Mouse (Mus musculus): ENCODE measurements around the gene N4bp2l2. TPM values are rescaled to one million over a fixed set of nuclear protein-coding genes. Genes with fewer than 3 reads are reported as not detected.

The N4bp2l2 gene
- polyA plus RNA-seq, 1 experiment from 2014 or later = 46.0 TPM

DNA sequence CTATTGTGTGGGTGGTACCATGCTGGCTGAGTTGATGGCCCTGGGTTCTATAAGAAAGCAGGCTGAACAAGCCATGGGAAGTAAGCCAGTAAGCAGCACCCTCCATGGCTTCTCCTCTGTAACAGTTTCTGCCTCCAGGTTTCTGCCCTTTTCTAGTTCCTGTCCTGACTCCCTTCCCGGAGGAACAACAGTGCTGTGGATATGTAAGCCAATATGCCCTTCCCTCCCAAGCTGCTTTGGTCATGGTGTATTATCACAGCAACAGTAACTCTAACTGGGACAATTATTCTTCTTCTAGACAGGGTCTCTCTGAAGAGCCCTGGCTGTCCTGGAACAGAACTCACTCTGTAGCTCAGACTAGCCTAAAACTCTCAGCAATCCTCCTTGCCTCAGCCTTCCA is 54.8 kb downstream of the N4bp2l2 start:
- Histone ChIP-seq H3K9ac (no peak overlapping the region), H3K4me1 (0 out of 2 replicates have a peak, but pooled peaks cover 6% of the 10 kb centered on the region), H3K36me3 (no peaks in the 10 kb centered on the region), H3K4me3 (no peak overlapping the region), H3K4me2 (no peak overlapping the region), H3K27ac (no peak overlapping the region), H3K9me3 (0 out of 2 replicates have a peak, but pooled peaks cover 2% of the 10 kb centered on the region), H3K27me3 (no peaks in the 10 kb centered on the region)
- WGBS = 48% methylated on average over 1 of the region's 1 CpGs
- no peak for ATAC-seq (ENCODE audit: insufficient number of reproducible peaks, insufficient read depth, low FRiP score, low TSS enrichment, low read depth)

DNA sequence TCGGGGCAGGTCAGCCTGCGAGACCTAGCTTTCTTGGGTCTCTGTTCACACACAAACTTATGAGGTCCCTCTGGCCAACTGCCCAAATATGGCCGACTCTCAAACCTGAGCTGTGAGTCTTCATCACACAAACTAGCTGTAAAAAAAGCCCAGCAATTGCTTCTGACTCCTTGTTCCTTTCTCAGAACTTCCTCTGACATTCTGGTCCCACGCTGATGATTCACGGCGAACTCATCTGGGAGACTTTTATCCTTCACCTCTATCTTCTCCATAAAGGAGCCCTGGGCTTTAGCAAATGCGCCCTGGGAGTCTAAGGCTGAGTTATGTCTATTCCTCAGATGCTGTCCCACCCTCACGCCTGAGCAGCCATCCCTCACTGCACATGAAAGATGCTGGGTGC is 58.4 kb downstream of the N4bp2l2 start:
- Histone ChIP-seq H3K27ac (no peak overlapping the region), H3K36me3 (no peaks in the 10 kb centered on the region), H3K4me3 (no peak overlapping the region), H3K4me1 (0 out of 2 replicates have a peak, but pooled peaks cover 6% of the 10 kb centered on the region), H3K9ac (no peak overlapping the region), H3K4me2 (no peak overlapping the region), H3K9me3 (0 out of 2 replicates have a peak, but pooled peaks cover 3% of the 10 kb centered on the region), H3K27me3 (no peaks in the 10 kb centered on the region)
- WGBS = 92% methylated on average over 8 of the region's 8 CpGs
- no peak for ATAC-seq (ENCODE audit: insufficient number of reproducible peaks, insufficient read depth, low FRiP score, low TSS enrichment, low read depth)

DNA sequence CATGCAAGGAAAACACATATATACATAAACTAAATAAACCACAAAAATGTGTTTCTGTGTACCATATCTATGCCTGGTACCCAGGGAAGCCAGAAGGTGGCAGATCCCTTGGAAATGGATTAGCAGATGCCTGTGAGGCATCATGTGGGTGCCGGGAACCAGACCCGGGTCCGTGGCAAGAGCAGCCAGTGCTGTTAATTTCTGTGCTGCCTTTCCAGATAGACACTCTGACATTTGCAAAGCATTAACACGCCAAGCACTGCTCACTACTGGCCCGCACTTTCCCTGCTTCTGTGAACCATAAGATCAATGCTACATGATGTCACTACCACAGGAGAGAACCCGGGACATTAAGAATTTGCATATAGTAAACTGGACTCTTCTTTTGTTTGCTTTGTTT is 59.9 kb downstream of the N4bp2l2 start:
- peaks cover 6% of the 10 kb centered on the region; the same call in 1 of the 2 replicates for H3K4me1 ChIP-seq
- H3K9ac ChIP-seq = no peak overlapping the region
- 0 out of 2 replicates have a peak, but pooled peaks cover 3% of the 10 kb centered on the region for H3K9me3 ChIP-seq
- no peak for ATAC-seq (ENCODE audit: insufficient number of reproducible peaks, insufficient read depth, low FRiP score, low TSS enrichment, low read depth)
- no peaks in the 10 kb centered on the region for H3K36me3 ChIP-seq
- no peak overlapping the region for H3K4me2 ChIP-seq
- H3K4me3 ChIP-seq = no peak overlapping the region
- no peaks in the 10 kb centered on the region for H3K27me3 ChIP-seq
- H3K27ac ChIP-seq = no peak overlapping the region
- WGBS = 94% methylated on average over 6 of the region's 6 CpGs

DNA sequence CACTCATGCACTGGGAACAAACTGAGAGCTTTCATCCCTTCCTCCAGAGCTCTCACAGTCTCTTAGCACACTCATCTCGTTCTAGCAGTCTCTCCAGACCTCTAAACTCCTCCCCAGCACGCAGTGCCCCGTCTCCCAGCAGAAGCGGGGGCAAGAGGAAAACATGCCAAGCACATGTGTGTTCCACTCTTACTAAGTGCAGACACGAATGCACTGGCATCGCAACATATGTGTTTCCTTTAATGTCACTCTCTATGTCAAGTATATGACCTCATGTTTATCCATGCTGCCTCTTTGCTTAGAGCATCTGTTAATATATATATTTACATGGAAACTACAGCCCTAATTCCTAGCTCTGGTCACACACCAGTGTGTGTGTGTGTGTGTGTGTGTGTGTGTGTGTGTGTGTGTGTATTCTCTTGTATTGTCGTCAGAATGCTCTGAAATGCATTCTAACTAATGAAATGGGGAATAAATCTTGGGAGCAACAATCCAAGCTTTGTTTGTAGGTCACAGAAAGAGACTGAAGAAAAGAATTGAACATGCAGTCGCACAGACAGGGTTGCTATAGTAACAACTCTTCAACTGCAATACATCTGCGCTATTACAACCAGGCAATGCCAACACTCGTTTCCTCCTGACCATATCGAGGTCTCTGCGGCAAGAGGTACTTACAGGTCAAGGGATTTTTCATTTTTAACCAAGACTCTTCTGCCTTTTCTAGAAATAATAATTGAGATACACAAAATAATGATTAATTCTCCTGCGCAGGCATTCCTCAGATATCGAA is 64.3 kb downstream of the N4bp2l2 start:
- Histone ChIP-seq H3K4me1 (peaks cover 24% of the 10 kb centered on the region), H3K27me3 (peaks cover 10% of the 10 kb centered on the region), H3K36me3 (no peaks in the 10 kb centered on the region), H3K9me3 (0 out of 2 replicates have a peak, but pooled peaks cover 3% of the 10 kb centered on the region), H3K4me2 (no peak overlapping the region), H3K9ac (no peak overlapping the region), H3K4me3 (no peak overlapping the region), H3K27ac (no peak overlapping the region)
- 84% methylated on average over 14 of the region's 14 CpGs for WGBS
- no peak for ATAC-seq (ENCODE audit: insufficient number of reproducible peaks, insufficient read depth, low FRiP score, low TSS enrichment, low read depth)

DNA sequence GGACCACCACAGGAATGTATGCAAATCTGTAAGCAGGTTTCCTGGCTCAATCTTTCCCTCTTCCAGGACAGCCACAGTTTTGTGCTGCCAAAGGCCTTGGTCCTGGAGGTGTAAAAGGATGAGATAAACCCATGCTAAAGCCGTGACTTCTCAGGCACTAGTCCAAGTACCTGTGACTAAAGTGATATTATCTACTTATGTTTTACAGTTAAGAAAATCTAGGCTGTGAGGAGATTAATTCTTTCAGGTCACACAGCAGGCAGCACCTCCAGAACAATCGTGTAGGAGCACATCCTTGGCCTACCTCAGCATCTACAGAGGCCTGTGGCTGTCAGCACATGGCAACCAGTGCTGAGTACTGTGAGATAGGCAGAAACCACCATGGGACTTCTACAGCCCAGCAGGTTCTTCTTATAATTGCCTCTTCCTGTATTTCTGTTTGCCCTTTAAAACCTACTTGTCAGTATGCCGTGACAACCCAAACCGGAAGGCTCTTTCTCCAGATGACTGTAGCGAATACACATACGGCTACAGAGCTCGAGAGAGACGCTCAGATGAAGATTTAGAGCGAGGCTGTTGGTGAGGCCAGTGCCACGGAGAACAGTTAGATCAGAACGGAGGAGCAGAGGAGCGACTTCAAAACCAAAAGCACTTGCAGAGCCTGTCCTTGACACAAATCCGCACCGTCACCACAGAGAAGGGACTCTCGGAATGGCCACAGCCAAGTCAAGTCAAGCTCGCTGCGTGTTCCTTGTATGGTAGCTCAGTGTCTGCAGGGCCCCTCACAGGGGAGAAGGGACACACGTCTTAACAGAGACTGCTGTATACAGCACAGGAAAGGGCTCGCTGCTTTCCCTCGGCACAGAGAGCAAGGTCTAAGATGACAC is 65.2 kb downstream of the N4bp2l2 start:
- 0 out of 2 replicates have a peak overlapping the region, but pooled peaks have one; percentile 11 for H3K9ac ChIP-seq
- H3K27me3 ChIP-seq = peaks cover 17% of the 10 kb centered on the region
- no peak overlapping the region for H3K4me2 ChIP-seq
- no peaks in the 10 kb centered on the region for H3K36me3 ChIP-seq
- 69% methylated on average over 20 of the region's 20 CpGs for WGBS
- ATAC-seq (ENCODE audit: insufficient number of reproducible peaks, insufficient read depth, low FRiP score, low TSS enrichment, low read depth) = no peak
- H3K9me3 ChIP-seq = no peaks in the 10 kb centered on the region
- no peak overlapping the region for H3K4me3 ChIP-seq
- peaks cover 24% of the 10 kb centered on the region for H3K4me1 ChIP-seq
- no peak overlapping the region for H3K27ac ChIP-seq

DNA sequence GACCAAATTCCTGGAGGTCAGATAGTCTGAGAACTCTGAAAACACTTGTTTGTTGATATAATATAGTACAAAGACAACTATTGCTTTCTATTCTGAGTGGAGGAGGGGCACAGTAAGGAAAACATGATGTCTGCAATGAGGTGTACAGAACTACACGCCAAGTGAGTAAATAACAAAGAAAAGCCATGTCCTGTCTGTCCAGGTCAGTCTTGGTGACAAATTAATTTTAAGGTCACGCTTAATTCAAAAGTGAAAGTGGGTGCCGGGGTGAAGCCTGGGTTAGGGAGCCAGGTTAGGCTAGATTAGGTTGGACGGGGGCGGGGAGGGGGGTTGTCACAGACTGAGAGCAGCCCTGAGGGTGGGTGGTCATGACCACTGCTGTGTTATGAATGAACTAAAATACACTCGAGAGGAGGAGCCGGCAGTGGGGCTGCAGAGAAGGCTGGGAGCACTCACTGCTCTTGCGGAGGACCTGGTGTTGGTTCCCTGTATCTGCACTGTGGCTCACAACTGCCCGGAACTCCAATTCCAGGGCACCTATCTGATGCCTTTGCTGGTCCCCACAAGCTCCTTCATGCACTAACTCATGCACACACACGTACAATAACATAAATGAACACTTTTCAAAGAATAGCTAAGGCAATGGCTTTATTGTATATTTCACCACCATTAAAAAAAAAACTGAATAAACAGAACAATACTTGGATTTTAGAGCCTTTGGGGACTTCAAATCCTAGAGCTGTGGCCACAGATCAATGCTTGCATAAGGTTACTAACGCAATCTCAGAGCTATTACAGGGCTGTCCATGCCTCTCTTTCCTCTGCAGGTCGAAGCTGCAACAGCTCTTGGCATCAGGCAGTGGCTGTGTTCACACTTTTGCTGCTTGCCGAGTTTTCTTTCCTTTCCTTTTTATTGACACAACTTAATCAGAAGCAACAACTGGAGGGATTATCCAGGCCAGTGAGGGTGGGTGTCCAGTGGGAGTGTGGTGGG is 66.4 kb downstream of the N4bp2l2 start:
- no peak overlapping the region for H3K27ac ChIP-seq
- WGBS = 56% methylated on average over 13 of the region's 13 CpGs
- H3K4me3 ChIP-seq = no peak overlapping the region
- no peak overlapping the region for H3K4me2 ChIP-seq
- peaks cover 28% of the 10 kb centered on the region for H3K4me1 ChIP-seq
- H3K27me3 ChIP-seq = peaks cover 29% of the 10 kb centered on the region
- no peaks in the 10 kb centered on the region for H3K36me3 ChIP-seq
- H3K9me3 ChIP-seq = no peaks in the 10 kb centered on the region
- no peak for ATAC-seq (ENCODE audit: insufficient number of reproducible peaks, insufficient read depth, low FRiP score, low TSS enrichment, low read depth)
- H3K9ac ChIP-seq = no peak overlapping the region

DNA sequence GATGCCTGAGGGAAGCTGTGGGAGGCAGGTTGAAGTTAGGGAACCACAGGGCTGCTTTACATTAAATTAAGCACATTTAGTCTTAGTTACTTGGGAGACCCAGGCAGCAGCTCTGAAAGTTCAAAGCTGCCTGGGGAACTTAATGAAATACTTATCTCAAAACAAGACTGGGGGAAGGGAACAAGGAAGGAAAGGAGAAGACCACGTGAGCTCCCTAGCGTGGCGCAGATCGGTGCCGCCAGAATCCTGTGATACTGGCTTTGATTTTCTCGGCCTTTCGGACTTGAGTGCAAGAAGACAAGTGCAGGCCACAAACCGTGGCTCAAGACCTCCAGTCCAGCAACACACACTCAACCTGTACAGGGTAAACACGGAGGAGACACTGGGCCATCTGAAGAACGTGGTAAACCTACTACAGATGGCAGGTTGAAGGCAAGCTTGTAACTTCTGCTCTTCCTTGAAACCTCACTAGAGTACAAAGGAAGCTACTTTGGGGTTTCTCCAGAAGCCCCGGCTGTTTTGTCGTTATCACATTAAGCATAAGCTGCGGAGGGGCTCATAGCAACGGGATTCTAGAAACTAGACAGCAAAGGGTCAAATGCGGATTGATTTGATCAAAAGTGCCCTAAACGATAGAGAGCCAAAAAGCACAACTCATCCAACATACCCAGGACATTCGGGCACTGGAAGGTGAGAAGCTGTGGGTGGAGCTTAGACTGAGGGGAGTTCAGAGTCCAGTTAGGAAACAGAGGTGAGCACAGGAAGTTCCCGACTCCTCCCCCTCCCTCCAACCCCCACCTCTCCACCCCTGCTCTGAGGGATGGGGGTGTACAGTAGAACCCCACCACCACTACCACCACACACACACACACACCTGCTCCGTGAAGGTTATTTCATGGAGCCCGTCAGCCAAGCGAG is 67.5 kb downstream of the N4bp2l2 start:
- H3K9me3 ChIP-seq = no peaks in the 10 kb centered on the region
- WGBS = 48% methylated on average over 21 of the region's 21 CpGs
- peaks cover 29% of the 10 kb centered on the region for H3K4me1 ChIP-seq
- ATAC-seq (ENCODE audit: insufficient number of reproducible peaks, insufficient read depth, low FRiP score, low TSS enrichment, low read depth) = no peak
- H3K9ac ChIP-seq = no peak overlapping the region
- H3K4me3 ChIP-seq = no peak overlapping the region
- 0 out of 2 replicates have a peak overlapping the region, but pooled peaks have one; percentile 5 for H3K4me2 ChIP-seq
- no peaks in the 10 kb centered on the region for H3K36me3 ChIP-seq
- no peak overlapping the region for H3K27ac ChIP-seq
- peaks cover 40% of the 10 kb centered on the region for H3K27me3 ChIP-seq

DNA sequence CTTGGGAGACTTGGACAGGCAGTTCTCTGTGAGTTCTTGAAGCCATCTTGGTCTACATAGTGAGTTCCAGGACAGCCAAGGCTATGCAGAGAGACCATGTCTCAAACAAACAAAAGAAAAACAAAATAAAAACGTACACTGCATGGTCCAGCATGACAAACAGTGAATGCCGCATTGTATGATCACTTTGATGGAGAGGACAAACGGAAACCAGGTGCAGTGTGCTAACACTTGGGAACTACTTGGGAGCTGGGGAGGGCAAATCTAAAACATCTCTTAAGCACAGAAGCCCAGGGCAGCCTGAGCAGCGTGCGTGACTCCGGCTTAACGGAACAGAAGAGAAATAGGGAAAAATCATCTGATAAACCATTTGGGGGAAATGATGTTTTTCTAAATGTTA is 68.9 kb downstream of the N4bp2l2 start, which contains the start of gene N4bp2l1:
Gene N4bp2l1 (minus strand): TSS at position 101 of the 400 bp plus-strand sequence.
- Histone ChIP-seq H3K9ac (no peak within 1 kb of the TSS), H3K4me3 (no peak within 1 kb of the TSS), H3K27ac (no peak within 1 kb of the TSS), H3K36me3 (no peaks in the 10 kb centered on the region), H3K27me3 (peaks cover 54% of the 10 kb centered on the region), H3K9me3 (no peaks in the 10 kb centered on the region), H3K4me2 (no peak within 1 kb of the TSS), H3K4me1 (peaks cover 35% of the 10 kb centered on the region)
- WGBS = 55% methylated on average over 7 of the region's 7 CpGs
- no peak for ATAC-seq (ENCODE audit: insufficient number of reproducible peaks, insufficient read depth, low FRiP score, low TSS enrichment, low read depth)

DNA sequence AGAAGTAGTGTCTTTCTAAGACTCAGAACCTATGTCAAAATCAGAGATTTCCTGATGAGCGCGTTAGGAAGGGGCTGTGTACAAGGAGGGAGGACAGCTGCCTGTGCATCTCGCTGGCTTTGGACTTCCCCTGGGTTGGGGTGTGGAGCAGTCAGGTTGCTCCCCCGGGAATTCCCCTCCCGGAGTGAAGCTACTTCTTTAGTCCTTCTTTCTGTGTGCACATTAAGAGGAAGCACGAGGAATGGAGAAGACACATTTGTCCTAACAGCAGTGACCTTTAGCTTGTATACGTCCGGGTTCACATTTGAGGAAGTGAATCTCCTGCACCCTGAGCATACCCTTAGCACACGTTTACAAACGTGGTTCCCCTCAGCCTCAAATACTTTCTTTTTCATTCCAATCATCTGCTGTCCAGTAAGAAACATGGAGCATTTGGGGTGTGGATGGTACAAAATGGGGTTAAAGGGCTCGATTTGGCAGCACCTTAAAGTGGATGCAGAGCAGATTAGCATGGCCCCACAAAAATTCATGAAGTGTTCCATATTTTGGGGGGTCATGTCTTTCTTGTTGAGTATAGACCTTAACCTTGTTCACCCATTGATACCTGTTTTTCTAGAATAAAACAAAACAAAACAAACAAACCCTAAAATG is 70.5 kb downstream of the N4bp2l2 start:
- no peaks in the 10 kb centered on the region for H3K36me3 ChIP-seq
- 0 out of 2 replicates have a peak overlapping the region, but pooled peaks have one; percentile 99 for H3K4me2 ChIP-seq
- WGBS = 44% methylated on average over 11 of the region's 11 CpGs
- H3K9ac ChIP-seq = no peak overlapping the region
- no peak overlapping the region for H3K4me3 ChIP-seq
- peaks cover 29% of the 10 kb centered on the region for H3K4me1 ChIP-seq
- H3K9me3 ChIP-seq = no peaks in the 10 kb centered on the region
- H3K27ac ChIP-seq = no peak overlapping the region
- no peak for ATAC-seq (ENCODE audit: insufficient number of reproducible peaks, insufficient read depth, low FRiP score, low TSS enrichment, low read depth)
- H3K27me3 ChIP-seq = peaks cover 57% of the 10 kb centered on the region
